In the genomic region with DNA sequence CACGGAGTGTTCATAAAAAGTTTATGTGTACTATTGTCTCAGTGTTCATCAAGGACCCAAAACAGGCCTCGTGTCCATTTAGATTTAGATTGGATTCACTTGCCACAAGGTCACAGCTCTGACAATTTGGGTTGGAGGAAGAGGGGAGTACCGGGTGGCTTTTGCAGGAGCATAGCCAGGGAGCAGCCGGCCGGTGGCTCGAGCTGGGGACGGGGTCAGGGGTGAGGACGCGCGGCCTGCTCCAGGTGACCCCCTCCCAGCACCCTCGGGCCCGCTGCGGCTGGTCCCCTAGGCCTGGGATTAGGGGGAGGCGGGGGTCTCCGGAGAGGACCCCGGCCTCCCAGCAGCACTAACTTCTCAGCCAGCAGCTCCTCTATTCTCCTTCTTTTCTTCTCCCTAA, we compare ENCODE assay signal across 8 mouse cellular contexts. TPM values are rescaled to one million over a fixed set of nuclear protein-coding genes. Genes with fewer than 3 reads are reported as not detected.
DNase-seq lines count a peak whose midpoint lies in the region; ATAC-seq and TF ChIP-seq lines count a peak whose summit lies in the region.

No protein-coding gene starts in this region.

- TF ChIP-seq CTCF in bone marrow macrophage, adult 2 months (IDR thresholded peaks at IDR 0.05; ENCODE audit: low read depth, low read length), result no peak

- H3K4me1 ChIP-seq in bone marrow macrophage, adult 2 months (ENCODE audit: control insufficient read depth, insufficient read depth, low read length), result peaks cover 24% of the 10 kb centered on the region
- peaks cover 9% of the 10 kb centered on the region for H3K4me1 ChIP-seq in forebrain, embryonic 16.5 days (replicated peaks; ENCODE audit: control insufficient read depth, insufficient read depth, low read length)
- H3K4me1 ChIP-seq in kidney, embryonic 16.5 days (ENCODE audit: insufficient read depth, low read length), result peaks cover 17% of the 10 kb centered on the region
- peaks cover 10% of the 10 kb centered on the region for H3K4me1 ChIP-seq in midbrain, embryonic 11.5 days (ENCODE audit: control insufficient read depth, insufficient read depth, low read length)

- peak overlapping the region; percentile 60 for H3K27ac ChIP-seq in bone marrow macrophage, adult 2 months (ENCODE audit: insufficient read depth, low read depth, low read length)
- peak overlapping the region; percentile 87 for H3K27ac ChIP-seq in forebrain, embryonic 16.5 days (ENCODE audit: low read length)
- peak overlapping the region; percentile 82 for H3K27ac ChIP-seq in kidney, embryonic 16.5 days (ENCODE audit: low read length)
- peak overlapping the region; percentile 81 for H3K27ac ChIP-seq in midbrain, embryonic 11.5 days (ENCODE audit: low read depth, low read length)

- peak overlapping the region; percentile 66 for H3K4me2 ChIP-seq in forebrain, embryonic 16.5 days (ENCODE audit: low read length)
- peak overlapping the region; percentile 58 for H3K4me2 ChIP-seq in kidney, embryonic 16.5 days (replicated peaks; ENCODE audit: low read depth, low read length)
- peak overlapping the region; percentile 80 for H3K4me2 ChIP-seq in midbrain, embryonic 11.5 days

- no peaks in the 10 kb centered on the region for H3K27me3 ChIP-seq in forebrain, embryonic 16.5 days (replicated peaks; ENCODE audit: control insufficient read depth, insufficient read depth, low read length)
- H3K27me3 ChIP-seq in kidney, embryonic 16.5 days (ENCODE audit: insufficient read depth, low read length), result no peaks in the 10 kb centered on the region
- H3K27me3 ChIP-seq in midbrain, embryonic 11.5 days (ENCODE audit: control insufficient read depth, insufficient read depth, low read length), result no peaks in the 10 kb centered on the region

- TF ChIP-seq POLR2A in bone marrow macrophage, adult 2 months (IDR thresholded peaks at IDR 0.05; ENCODE audit: borderline replicate concordance, low read depth, low read length), result no peak

- peak overlapping the region; percentile 73 for H3K4me3 ChIP-seq in bone marrow macrophage, adult 2 months (ENCODE audit: insufficient read depth, low read length)
- H3K4me3 ChIP-seq in forebrain, embryonic 16.5 days (replicated peaks; ENCODE audit: low read length), result peak overlapping the region; percentile 71
- peak overlapping the region; percentile 92 for H3K4me3 ChIP-seq in kidney, embryonic 16.5 days (ENCODE audit: low read length)
- peak overlapping the region; percentile 92 for H3K4me3 ChIP-seq in midbrain, embryonic 11.5 days (ENCODE audit: low read depth, low read length)

- DNase-seq in ovary, postnatal 36 days (ENCODE audit: low spot score), result peak; percentile 48
- no peak for DNase-seq in ovary, postnatal 10 days (ENCODE audit: low spot score)
- peak; percentile 90 for DNase-seq in midbrain, embryonic 11.5 days (ENCODE audit: low spot score, missing footprints)
- DNase-seq in thymus, postnatal 36 days, result peak; percentile 38 to 62
- DNase-seq in right cerebral cortex, postnatal 36 days (ENCODE audit: low spot score in 2 of 2), result no peak

- ATAC-seq in forebrain, embryonic 16.5 days, result peak; percentile 24
- peak; percentile 68 for ATAC-seq in kidney, embryonic 16.5 days (ENCODE audit: low FRiP score, low TSS enrichment)
- peak; percentile 67 for ATAC-seq in midbrain, embryonic 11.5 days (ENCODE audit: low FRiP score)

- no peaks in the 10 kb centered on the region for H3K36me3 ChIP-seq in forebrain, embryonic 16.5 days (ENCODE audit: control insufficient read depth, insufficient read depth)
- 0 out of 2 replicates have a peak, but pooled peaks cover 2% of the 10 kb centered on the region for H3K36me3 ChIP-seq in kidney, embryonic 16.5 days (ENCODE audit: insufficient read depth, low read length)
- H3K36me3 ChIP-seq in midbrain, embryonic 11.5 days (ENCODE audit: control insufficient read depth, insufficient read depth, low read length), result no peaks in the 10 kb centered on the region

- H3K9me3 ChIP-seq in forebrain, embryonic 16.5 days (ENCODE audit: control insufficient read depth, low read length), result no peaks in the 10 kb centered on the region
- H3K9me3 ChIP-seq in kidney, embryonic 16.5 days (ENCODE audit: low read length), result no peaks in the 10 kb centered on the region
- no peaks in the 10 kb centered on the region for H3K9me3 ChIP-seq in midbrain, embryonic 11.5 days (ENCODE audit: control insufficient read depth, low read length)

- peak overlapping the region; percentile 94 for H3K9ac ChIP-seq in forebrain, embryonic 16.5 days (replicated peaks; ENCODE audit: low read depth, low read length)
- peak overlapping the region; percentile 98 for H3K9ac ChIP-seq in kidney, embryonic 16.5 days (replicated peaks; ENCODE audit: low read length)
- peak overlapping the region; percentile 98 for H3K9ac ChIP-seq in midbrain, embryonic 11.5 days (ENCODE audit: low read length)

- under 1% methylated on average over 16 of the region's 16 CpGs for WGBS in forebrain, embryonic 16.5 days
- WGBS in kidney, embryonic 16.5 days, result 0% methylated on average over 16 of the region's 16 CpGs
- under 1% methylated on average over 13 of the region's 16 CpGs for WGBS in midbrain, embryonic 11.5 days

RNA-seq across cellular contexts. Expression of a gene that starts 0.5 kb away (rescaled TPM):
- polyA plus RNA-seq in bone marrow macrophage, adult 2 months (2012; ENCODE audit: insufficient read depth, insufficient read length, missing spikeins), result 36.9 and 38.7 TPM in 2 replicates
- polyA plus RNA-seq in forebrain, embryonic 16.5 days (2015; fragmentation: Nextera tagmentation; extraction: Ambion mirVana), result 99.9 and 101 TPM in 2 replicates
- 72.6 and 76.3 TPM in 2 replicates for polyA plus RNA-seq in kidney, embryonic 16.5 days (2015; fragmentation: Nextera tagmentation; extraction: Ambion mirVana)
- 99.4 and 101 TPM in 2 replicates for polyA plus RNA-seq in midbrain, embryonic 11.5 days (2014; fragmentation: Nextera tagmentation; extraction: Ambion mirVana)

RNA-seq across cellular contexts. Expression of a gene that starts 5.5 kb away (rescaled TPM):
- polyA plus RNA-seq in bone marrow macrophage, adult 2 months (2012; ENCODE audit: insufficient read depth, insufficient read length, missing spikeins), result 169 and 170 TPM in 2 replicates
- polyA plus RNA-seq in forebrain, embryonic 16.5 days (2015; fragmentation: Nextera tagmentation; extraction: Ambion mirVana), result 116 and 130 TPM in 2 replicates
- polyA plus RNA-seq in kidney, embryonic 16.5 days (2015; fragmentation: Nextera tagmentation; extraction: Ambion mirVana), result 72.1 and 77.2 TPM in 2 replicates
- polyA plus RNA-seq in midbrain, embryonic 11.5 days (2014; fragmentation: Nextera tagmentation; extraction: Ambion mirVana), result 41.4 and 41.8 TPM in 2 replicates

RNA-seq across cellular contexts. Expression of a gene that starts 26.0 kb away (rescaled TPM):
- 67.5 and 69.8 TPM in 2 replicates for polyA plus RNA-seq in bone marrow macrophage, adult 2 months (2012; ENCODE audit: insufficient read depth, insufficient read length, missing spikeins)
- 35.0 and 43.2 TPM in 2 replicates for polyA plus RNA-seq in forebrain, embryonic 16.5 days (2015; fragmentation: Nextera tagmentation; extraction: Ambion mirVana)
- polyA plus RNA-seq in kidney, embryonic 16.5 days (2015; fragmentation: Nextera tagmentation; extraction: Ambion mirVana), result 28.1 and 28.7 TPM in 2 replicates
- polyA plus RNA-seq in midbrain, embryonic 11.5 days (2014; fragmentation: Nextera tagmentation; extraction: Ambion mirVana), result 29.9 and 34.6 TPM in 2 replicates

RNA-seq across cellular contexts. Expression of a gene that starts 47.6 kb away (rescaled TPM):
- not detected in 2 replicates for polyA plus RNA-seq in bone marrow macrophage, adult 2 months (2012; ENCODE audit: insufficient read depth, insufficient read length, missing spikeins)
- not detected in 2 replicates for polyA plus RNA-seq in forebrain, embryonic 16.5 days (2015; fragmentation: Nextera tagmentation; extraction: Ambion mirVana)
- 0.15 and 0.52 TPM in 2 replicates for polyA plus RNA-seq in kidney, embryonic 16.5 days (2015; fragmentation: Nextera tagmentation; extraction: Ambion mirVana)
- polyA plus RNA-seq in midbrain, embryonic 11.5 days (2014; fragmentation: Nextera tagmentation; extraction: Ambion mirVana), result 0.08 TPM in 1 of 2 replicates, not detected in the other

RNA-seq across cellular contexts. Expression of a gene that starts 56.0 kb away (rescaled TPM):
- 14.4 and 16.3 TPM in 2 replicates for polyA plus RNA-seq in bone marrow macrophage, adult 2 months (2012; ENCODE audit: insufficient read depth, insufficient read length, missing spikeins)
- 9.3 and 12.2 TPM in 2 replicates for polyA plus RNA-seq in forebrain, embryonic 16.5 days (2015; fragmentation: Nextera tagmentation; extraction: Ambion mirVana)
- polyA plus RNA-seq in kidney, embryonic 16.5 days (2015; fragmentation: Nextera tagmentation; extraction: Ambion mirVana), result 22.9 and 24.5 TPM in 2 replicates
- 7.9 and 8.3 TPM in 2 replicates for polyA plus RNA-seq in midbrain, embryonic 11.5 days (2014; fragmentation: Nextera tagmentation; extraction: Ambion mirVana)

Comparison
In these comparisons a context has a peak if more than half of its experiments do, and no peak if none do; other contexts are left out.
1. DNase-seq: peak in ovary, postnatal 36 days (single experiment), midbrain, embryonic 11.5 days (single experiment) and thymus, postnatal 36 days (2 of 2); none in ovary, postnatal 10 days (single experiment) and right cerebral cortex, postnatal 36 days (0 of 2).
2. Peak in every context shown above with its lines, with median percentiles within 50 percentile points of each other: H3K27ac ChIP-seq, H3K4me3 ChIP-seq, ATAC-seq, H3K4me2 ChIP-seq and H3K9ac ChIP-seq.